8 mouse cellular contexts compared by ENCODE assay signal in genomic region chr1:139378861-139379620, GRCm38 (mm10). TPM values are rescaled to one million over a fixed set of nuclear protein-coding genes. Genes with fewer than 3 reads are reported as not detected.
DNase-seq lines count a peak whose midpoint lies in the region; ATAC-seq lines count a peak whose summit lies in the region.
"Had no signal": no experiment of that assay in that cellular context is flagged by ENCODE, and none has a peak within 500 bp of the region (broad histone marks: within the 10 kb centered on the region; RNA-seq: fewer than 3 reads in every experiment).

No protein-coding gene starts in this region.

- 36% methylated on average over 11 of the region's 11 CpGs for WGBS in neural tube, embryonic 12.5 days
- 24% methylated on average over 11 of the region's 11 CpGs for WGBS in forebrain, embryonic 14.5 days
- WGBS in limb, embryonic 15.5 days: 23% methylated on average over 11 of the region's 11 CpGs

- no peak overlapping the region for H3K4me3 ChIP-seq in neural tube, embryonic 12.5 days
- no peak overlapping the region for H3K4me3 ChIP-seq in forebrain, embryonic 14.5 days (ENCODE audit: low read depth, low read length)
- H3K4me3 ChIP-seq in limb, embryonic 15.5 days: no peak overlapping the region

- intact Hi-C loops in gastrocnemius, postnatal 36 days (cut with DNase I): no loop called here

- no peak overlapping the region for H3K9ac ChIP-seq in neural tube, embryonic 12.5 days
- no peak overlapping the region for H3K9ac ChIP-seq in forebrain, embryonic 14.5 days (ENCODE audit: low read length)
- H3K9ac ChIP-seq in limb, embryonic 15.5 days: no peak overlapping the region

- H3K9me3 ChIP-seq in neural tube, embryonic 12.5 days: no peaks in the 10 kb centered on the region
- H3K9me3 ChIP-seq in forebrain, embryonic 14.5 days (replicated peaks; ENCODE audit: control insufficient read depth, low read length): no peaks in the 10 kb centered on the region
- H3K9me3 ChIP-seq in limb, embryonic 15.5 days: no peaks in the 10 kb centered on the region

- no peaks in the 10 kb centered on the region for H3K27me3 ChIP-seq in neural tube, embryonic 12.5 days (replicated peaks)
- H3K27me3 ChIP-seq in forebrain, embryonic 14.5 days (replicated peaks; ENCODE audit: control insufficient read depth, insufficient read depth, low read length): no peaks in the 10 kb centered on the region
- no peaks in the 10 kb centered on the region for H3K27me3 ChIP-seq in limb, embryonic 15.5 days

- H3K27ac ChIP-seq in neural tube, embryonic 12.5 days: no peak overlapping the region
- no peak overlapping the region for H3K27ac ChIP-seq in forebrain, embryonic 14.5 days (ENCODE audit: low read depth, low read length)
- H3K27ac ChIP-seq in limb, embryonic 15.5 days: no peak overlapping the region

- no peak for DNase-seq in neural tube, embryonic 10.5 days (ENCODE audit: extremely low spot score, low spot score)
- peak; percentile 6 for DNase-seq in forebrain, embryonic 14.5 days (ENCODE audit: low spot score)
- DNase-seq in thymus, postnatal 4 days: peak; percentile 42
- no peak for DNase-seq in gastrocnemius, postnatal 36 days
- DNase-seq in layer of hippocampus, adult 9-11 months: no peak
- DNase-seq: lung, adult 2 months had no signal

- H3K36me3 ChIP-seq in neural tube, embryonic 12.5 days: no peaks in the 10 kb centered on the region
- H3K36me3 ChIP-seq in forebrain, embryonic 14.5 days (ENCODE audit: control insufficient read depth, insufficient read depth, low read length): no peaks in the 10 kb centered on the region
- no peaks in the 10 kb centered on the region for H3K36me3 ChIP-seq in limb, embryonic 15.5 days

- H3K4me1 ChIP-seq in neural tube, embryonic 12.5 days: peaks cover 10% of the 10 kb centered on the region; the same call in 1 of the 2 replicates
- peaks cover 13% of the 10 kb centered on the region for H3K4me1 ChIP-seq in forebrain, embryonic 14.5 days (ENCODE audit: control insufficient read depth, insufficient read depth, low read length)
- peaks cover 4% of the 10 kb centered on the region; the same call in 1 of the 2 replicates for H3K4me1 ChIP-seq in limb, embryonic 15.5 days

- H3K4me2 ChIP-seq in neural tube, embryonic 12.5 days (replicated peaks): no peak overlapping the region
- no peak overlapping the region for H3K4me2 ChIP-seq in forebrain, embryonic 14.5 days (ENCODE audit: low read length)
- no peak overlapping the region for H3K4me2 ChIP-seq in limb, embryonic 15.5 days

- ATAC-seq in neural tube, embryonic 12.5 days (ENCODE audit: low FRiP score, low read depth): peak; percentile 49
- peak; percentile 14; the same call in 1 of the 2 replicates for ATAC-seq in forebrain, embryonic 14.5 days
- ATAC-seq in limb, embryonic 15.5 days (ENCODE audit: insufficient number of reproducible peaks, low FRiP score, low TSS enrichment, low read depth): peak; percentile 35; the same call in 1 of the 2 replicates

RNA-seq across cellular contexts. Expression of gene Crb1, which starts 2.1 kb away (rescaled TPM):
- polyA plus RNA-seq in neural tube, embryonic 12.5 days (2016; fragmentation: Nextera tagmentation; extraction: Ambion mirVana): 1.7 TPM in 2 replicates
- 1.3 and 1.8 TPM in 2 replicates for polyA plus RNA-seq in forebrain, embryonic 14.5 days (2014; fragmentation: Nextera tagmentation; extraction: Ambion mirVana)
- not detected in 2 replicates for polyA plus RNA-seq in limb, embryonic 15.5 days (2015; fragmentation: Nextera tagmentation; extraction: Ambion mirVana)
- not detected for total RNA-seq in gastrocnemius, postnatal 36 days (2021)

RNA-seq across cellular contexts. Expression of gene Zbtb41, which starts 43.0 kb away (rescaled TPM):
- polyA plus RNA-seq in neural tube, embryonic 12.5 days (2016; fragmentation: Nextera tagmentation; extraction: Ambion mirVana): 14.1 and 15.0 TPM in 2 replicates
- polyA plus RNA-seq in forebrain, embryonic 14.5 days (2014; fragmentation: Nextera tagmentation; extraction: Ambion mirVana): 17.4 and 25.0 TPM in 2 replicates
- 9.3 and 9.5 TPM in 2 replicates for polyA plus RNA-seq in limb, embryonic 15.5 days (2015; fragmentation: Nextera tagmentation; extraction: Ambion mirVana)
- 10 to 100 TPM; 14.3 to 15.3 TPM for total RNA-seq in gastrocnemius, postnatal 36 days (2021)

Comparison
In these comparisons a context has a peak if more than half of its experiments do, and no peak if none do; other contexts are left out.
1. DNase-seq: peak in forebrain, embryonic 14.5 days (single experiment) and thymus, postnatal 4 days (single experiment); none in neural tube, embryonic 10.5 days (single experiment), gastrocnemius, postnatal 36 days (0 of 2) and layer of hippocampus, adult 9-11 months (single experiment).
2. Peak in every context shown above with its lines, with median percentiles within 50 percentile points of each other: ATAC-seq.